Mouse (Mus musculus) hindbrain, embryonic 11.5 days (tissue): ENCODE measurements at regions not wholly inside any gene's neighbourhood (a gene's known extent, or its start where the extent isn't known, plus 50 kb on each side); places are given as distances from the start of the nearest gene placed in this dataset.

ENCODE experiments used
- ATAC-seq: fragments of 200-750 bp; cut with Nextera tagmentation; 2 replicates; pipeline ENCODE4 v1.8.0; 2017; ENCODE audit warnings: mild to moderate bottlenecking, moderate TSS enrichment, moderate library complexity; ENCODE audit not compliant: low FRiP score
- DNase-seq: peaks from one replicate; pipeline ENCODE4 v3.0.0-alpha.2; 2015; ENCODE audit warnings: low spot score
- H3K27ac ChIP-seq: fragments of 300-500 bp; sonication (generic); 2 replicates; pipeline ENCODE4 v1.5.1; 2014; ENCODE audit warnings: mild to moderate bottlenecking, low read depth, low read length
- H3K27me3 ChIP-seq: fragments of 300-500 bp; sonication (generic); 2 replicates; pipeline ENCODE4 v1.6.1; 2014; ENCODE audit warnings: mild to moderate bottlenecking, low read length, moderate library complexity, mixed read lengths; ENCODE audit not compliant: control insufficient read depth, insufficient read depth
- H3K36me3 ChIP-seq: fragments of 300-500 bp; sonication (generic); 2 replicates; pipeline ENCODE4 v1.6.1; 2014; ENCODE audit warnings: mild to moderate bottlenecking, low read length, moderate library complexity, mixed read lengths; ENCODE audit not compliant: control insufficient read depth, insufficient read depth
- H3K4me1 ChIP-seq: fragments of 300-500 bp; sonication (generic); replicated peaks from 2 replicates; pipeline ENCODE4 v1.6.1; 2014; ENCODE audit warnings: low read length, mixed read lengths; ENCODE audit not compliant: control insufficient read depth, insufficient read depth
- H3K4me2 ChIP-seq: fragments of 300-500 bp; sonication (generic); replicated peaks from 2 replicates; pipeline ENCODE4 v1.6.1; 2014; ENCODE audit warnings: mild to moderate bottlenecking, low read depth, low read length
- H3K4me3 ChIP-seq: fragments of 300-500 bp; sonication (generic); 2 replicates; pipeline ENCODE4 v1.5.1; 2014; ENCODE audit warnings: low read depth, low read length
- H3K9ac ChIP-seq: fragments of 300-500 bp; sonication (generic); 2 replicates; pipeline ENCODE4 v1.6.1; 2014; ENCODE audit warnings: low read depth, low read length
- H3K9me3 ChIP-seq: fragments of 300-500 bp; sonication (generic); 2 replicates; pipeline ENCODE4 v1.6.1; 2016; ENCODE audit warnings: low read length; ENCODE audit not compliant: control insufficient read depth
- WGBS: fragments of 180-500 bp; shearing (Covaris S2); extraction: QIAGEN DNeasy Blood & Tissue Kit; methylation state at CpG from one replicate; pipeline ENCODE4 v1.1.7; 2014; 5-methylcytosine and 5-hydroxymethylcytosine counted together

GRCm38 (mm10) chr10:125845014-125845514 is 120.9 kb upstream of the Lrig3 start:
- Histone ChIP-seq H3K4me1 (no peaks in the 10 kb centered on the region), H3K4me2 (peak overlapping the region; percentile 34), H3K9ac (peak overlapping the region; percentile 27; the same call in 1 of the 2 replicates), H3K27me3 (no peaks in the 10 kb centered on the region), H3K27ac (no peak overlapping the region), H3K9me3 (no peaks in the 10 kb centered on the region), H3K36me3 (no peaks in the 10 kb centered on the region), H3K4me3 (no peak overlapping the region)
- WGBS = 12% methylated on average over 19 of the region's 19 CpGs
- DNase-seq (peak; percentile 60), ATAC-seq (peak; percentile 57)

DNA sequence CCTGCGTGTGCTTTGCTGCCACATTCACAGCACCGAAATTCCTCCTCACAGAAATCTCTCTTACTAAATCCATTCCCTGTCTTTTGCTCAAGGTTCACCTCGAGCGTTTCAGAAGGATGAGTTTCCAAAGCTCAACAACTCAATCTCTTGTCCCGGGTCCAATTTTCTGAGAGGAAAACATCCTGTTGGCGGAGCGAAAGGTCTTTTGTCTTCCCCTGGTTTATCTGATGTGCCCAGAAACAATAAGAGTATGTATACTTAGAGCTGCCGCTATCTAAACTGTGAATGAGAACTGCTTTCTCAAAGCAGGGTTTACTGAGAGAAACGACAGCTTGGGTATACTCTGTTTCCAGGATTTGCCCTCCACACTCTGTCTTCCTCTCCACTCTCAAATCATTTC is 115.6 kb upstream of the Lrig3 start:
- Histone ChIP-seq H3K4me3 (no peak overlapping the region), H3K4me1 (no peaks in the 10 kb centered on the region), H3K9me3 (no peaks in the 10 kb centered on the region), H3K27ac (no peak overlapping the region), H3K4me2 (no peak overlapping the region), H3K36me3 (no peaks in the 10 kb centered on the region), H3K9ac (no peak overlapping the region), H3K27me3 (no peaks in the 10 kb centered on the region)
- WGBS = 69% methylated on average over 9 of the region's 9 CpGs
- ATAC-seq = no peak
- DNase-seq = no peak

DNA sequence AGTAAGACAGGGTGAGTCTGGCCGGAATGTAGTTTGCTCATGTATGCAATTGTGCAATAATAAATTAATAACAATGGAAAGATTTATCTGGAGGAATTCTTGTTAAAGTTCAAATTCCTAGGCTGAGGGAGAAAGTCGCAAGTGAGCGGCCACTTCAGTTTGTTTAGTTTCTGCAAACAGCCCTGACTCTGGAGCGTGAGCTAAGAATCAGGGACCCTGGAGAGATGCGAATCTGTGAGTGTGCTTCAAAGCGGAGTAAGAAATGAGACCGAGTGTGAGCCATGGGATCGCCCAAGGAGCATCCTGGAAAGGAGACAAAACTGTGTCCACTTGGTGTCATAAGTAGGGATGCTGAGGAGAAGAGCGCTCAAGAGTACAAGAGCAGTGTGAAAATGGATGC is 104.2 kb upstream of the Lrig3 start:
- Histone ChIP-seq H3K9me3 (no peaks in the 10 kb centered on the region), H3K4me2 (no peak overlapping the region), H3K27ac (no peak overlapping the region), H3K4me3 (no peak overlapping the region), H3K9ac (no peak overlapping the region), H3K4me1 (no peaks in the 10 kb centered on the region), H3K36me3 (no peaks in the 10 kb centered on the region), H3K27me3 (no peaks in the 10 kb centered on the region)
- DNase-seq (no peak), ATAC-seq (no peak)
- 87% methylated on average over 9 of the region's 9 CpGs for WGBS

- no peak for DNase-seq
These were observed 99.6 kb upstream of the Lrig3 start for GRCm38 (mm10) chr10:125866346-125866745.

DNA sequence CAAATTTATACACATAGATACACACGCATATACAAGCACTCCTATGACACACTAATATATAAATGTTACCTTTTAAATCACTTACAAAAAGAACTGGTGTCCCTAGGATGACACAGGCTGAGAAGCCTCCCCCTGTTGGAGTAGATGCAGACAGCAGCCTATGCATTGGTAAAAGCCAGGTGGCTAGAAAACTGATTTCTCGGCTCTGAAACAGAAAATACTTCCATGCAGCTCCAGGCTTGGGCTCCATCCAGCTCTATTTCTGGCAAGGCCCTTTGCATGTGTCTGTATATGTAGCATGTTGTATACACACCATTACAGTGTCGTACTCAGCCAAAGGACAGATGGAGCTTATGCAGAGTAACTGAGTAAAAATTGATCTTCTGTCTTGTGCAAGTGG is 81.4 kb upstream of the Lrig3 start:
- no peak overlapping the region for H3K4me3 ChIP-seq
- H3K9ac ChIP-seq = no peak overlapping the region
- H3K27me3 ChIP-seq = no peaks in the 10 kb centered on the region
- no peak overlapping the region for H3K27ac ChIP-seq
- no peaks in the 10 kb centered on the region for H3K4me1 ChIP-seq
- no peaks in the 10 kb centered on the region for H3K9me3 ChIP-seq
- no peak for DNase-seq
- 83% methylated on average over 3 of the region's 3 CpGs for WGBS
- ATAC-seq = no peak
- H3K36me3 ChIP-seq = no peaks in the 10 kb centered on the region
- H3K4me2 ChIP-seq = no peak overlapping the region

More at GRCm38 (mm10) chr10:125866346-125866745, 99.6 kb upstream of the Lrig3 start:
- Histone ChIP-seq H3K36me3 (no peaks in the 10 kb centered on the region), H3K4me1 (no peaks in the 10 kb centered on the region), H3K4me2 (no peak overlapping the region), H3K27ac (no peak overlapping the region), H3K27me3 (no peaks in the 10 kb centered on the region), H3K4me3 (no peak overlapping the region), H3K9me3 (no peaks in the 10 kb centered on the region), H3K9ac (no peak overlapping the region)
- ATAC-seq = no peak
- 72% methylated on average over 6 of the region's 6 CpGs for WGBS

GRCm38 (mm10) chr10:125885796-125886195 is 80.2 kb upstream of the Lrig3 start:
- Histone ChIP-seq H3K27ac (no peak overlapping the region), H3K9me3 (no peaks in the 10 kb centered on the region), H3K36me3 (no peaks in the 10 kb centered on the region), H3K9ac (no peak overlapping the region), H3K4me2 (no peak overlapping the region), H3K4me1 (no peaks in the 10 kb centered on the region), H3K4me3 (no peak overlapping the region), H3K27me3 (no peaks in the 10 kb centered on the region)
- DNase-seq (no peak), ATAC-seq (no peak)
- 54% methylated on average over 6 of the region's 6 CpGs for WGBS

DNA sequence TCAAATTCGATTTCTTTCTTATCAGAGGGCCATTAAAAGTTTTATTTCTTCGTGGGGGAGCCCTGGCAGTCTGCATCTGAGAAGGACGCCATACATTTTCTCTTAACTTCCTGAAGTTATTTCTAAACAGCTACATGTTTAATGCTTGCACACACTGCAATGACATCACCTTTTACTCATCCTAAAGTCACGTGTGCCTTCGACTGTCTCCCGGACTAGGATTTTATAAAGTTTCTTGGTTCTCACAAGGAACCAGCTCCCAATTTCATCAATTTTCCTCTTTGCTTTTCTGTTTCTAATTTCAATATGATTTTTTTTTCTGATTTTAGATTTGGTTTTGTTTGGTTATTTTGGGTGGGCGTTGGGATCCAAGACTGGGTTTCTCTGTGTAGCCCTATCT is 73.8 kb upstream of the Lrig3 start:
- DNase-seq (no peak), ATAC-seq (no peak)
- Histone ChIP-seq H3K27me3 (no peaks in the 10 kb centered on the region), H3K9ac (no peak overlapping the region), H3K27ac (no peak overlapping the region), H3K4me2 (no peak overlapping the region), H3K9me3 (no peaks in the 10 kb centered on the region), H3K36me3 (no peaks in the 10 kb centered on the region), H3K4me3 (no peak overlapping the region), H3K4me1 (no peaks in the 10 kb centered on the region)
- 88% methylated on average over 7 of the region's 7 CpGs for WGBS

- H3K36me3 ChIP-seq = no peaks in the 10 kb centered on the region
- H3K9ac ChIP-seq = no peak overlapping the region
- no peaks in the 10 kb centered on the region for H3K27me3 ChIP-seq
- H3K4me2 ChIP-seq = no peak overlapping the region
- H3K27ac ChIP-seq = no peak overlapping the region
- DNase-seq (no peak), ATAC-seq (no peak)
- H3K4me1 ChIP-seq = no peaks in the 10 kb centered on the region
- H3K9me3 ChIP-seq = no peaks in the 10 kb centered on the region
- no peak overlapping the region for H3K4me3 ChIP-seq
- WGBS = 48% methylated on average over 7 of the region's 7 CpGs
These were observed 70.1 kb upstream of the Lrig3 start for GRCm38 (mm10) chr10:125895744-125896482.

- ATAC-seq (no peak), DNase-seq (no peak)
- no peaks in the 10 kb centered on the region for H3K27me3 ChIP-seq
- no peak overlapping the region for H3K27ac ChIP-seq
- no peak overlapping the region for H3K4me2 ChIP-seq
- no peaks in the 10 kb centered on the region for H3K9me3 ChIP-seq
- H3K36me3 ChIP-seq = no peaks in the 10 kb centered on the region
- no peaks in the 10 kb centered on the region for H3K4me1 ChIP-seq
- H3K9ac ChIP-seq = no peak overlapping the region
- WGBS = 65% methylated on average over 5 of the region's 5 CpGs
- H3K4me3 ChIP-seq = no peak overlapping the region
These were observed 69.3 kb upstream of the Lrig3 start for GRCm38 (mm10) chr10:125896646-125897045.
